Mouse (Mus musculus): ENCODE results near the gene CN725425. TPM values are rescaled to one million over a fixed set of nuclear protein-coding genes. Genes with fewer than 3 reads are reported as not detected.

The CN725425 gene
- not detected in 2 replicates for polyA plus RNA-seq (2015; fragmentation: Nextera tagmentation; extraction: Ambion mirVana)

DNA sequence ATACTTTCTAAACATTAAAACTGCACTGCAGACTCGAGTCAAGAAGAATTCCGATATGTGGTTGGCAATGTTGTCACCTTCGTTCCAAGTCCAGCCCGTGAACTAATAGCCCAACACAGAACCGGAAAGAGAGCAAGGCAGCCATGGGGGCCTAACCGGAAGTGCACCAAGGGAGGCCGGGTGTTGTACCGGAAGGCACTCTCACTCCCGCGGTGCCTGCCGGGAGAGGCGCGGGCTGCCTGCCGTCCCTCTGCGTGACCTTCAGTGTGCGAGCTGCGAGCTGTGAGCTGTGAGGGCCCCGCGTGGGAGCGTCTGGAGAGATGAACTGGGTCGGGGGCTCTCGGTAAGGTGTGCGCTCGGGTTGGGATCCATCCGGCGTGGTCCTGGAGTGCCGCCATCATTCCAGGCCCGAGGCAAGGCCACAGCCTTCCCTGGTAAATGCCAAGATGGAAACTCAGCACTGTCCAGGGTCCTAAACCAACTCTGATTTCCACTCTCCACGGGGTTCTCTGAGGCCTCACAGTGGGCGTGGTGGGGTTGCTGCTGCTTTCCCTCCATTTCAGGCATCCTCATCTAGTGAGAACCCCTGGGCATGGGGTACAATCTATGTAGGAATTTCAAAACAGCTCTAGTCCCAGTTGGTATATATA is at the start of gene CN725425:
Gene CN725425, plus strand, starts transcription at position 239 of the 650 bp plus-strand sequence.
- Histone ChIP-seq H3K27ac (no peak within 1 kb of the TSS), H3K27me3 (no peaks in the 10 kb centered on the region), H3K36me3 (no peaks in the 10 kb centered on the region), H3K4me1 (replicated peaks) (no peaks in the 10 kb centered on the region), H3K9me3 (replicated peaks) (no peaks in the 10 kb centered on the region), H3K9ac (no peak within 1 kb of the TSS), H3K4me2 (no peak within 1 kb of the TSS), H3K4me3 (no peak within 1 kb of the TSS)
- 89% methylated on average over 30 of the region's 30 CpGs for WGBS
- no peak for ATAC-seq (replicated peaks; ENCODE audit: insufficient number of reproducible peaks, insufficient read depth, low FRiP score, low read depth)

DNA sequence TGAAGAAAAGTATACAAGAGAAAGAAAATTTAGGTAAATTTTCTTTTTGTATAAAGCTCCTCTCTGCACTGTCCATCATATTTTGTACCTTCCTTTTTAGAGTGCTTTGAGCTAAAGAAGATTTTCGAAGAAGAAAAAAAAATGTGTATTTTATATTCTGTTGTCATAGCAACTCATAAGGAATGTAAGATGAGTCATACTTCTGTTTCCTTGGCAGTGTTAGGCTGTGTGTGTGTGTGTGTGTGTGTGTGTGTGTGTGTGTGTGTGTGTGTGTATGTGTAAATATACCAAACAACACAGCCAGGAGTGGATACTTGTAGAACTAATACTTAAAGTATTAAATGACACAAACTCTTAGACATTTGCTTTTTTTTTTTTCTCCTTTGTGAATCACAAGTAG is 46.7 kb upstream of the CN725425 start:
- Histone ChIP-seq H3K27ac (no peak overlapping the region), H3K4me1 (replicated peaks) (no peaks in the 10 kb centered on the region), H3K36me3 (no peaks in the 10 kb centered on the region), H3K4me3 (no peak overlapping the region), H3K4me2 (no peak overlapping the region), H3K9me3 (replicated peaks) (no peaks in the 10 kb centered on the region), H3K27me3 (no peaks in the 10 kb centered on the region), H3K9ac (no peak overlapping the region)
- no peak for ATAC-seq (replicated peaks; ENCODE audit: insufficient number of reproducible peaks, insufficient read depth, low FRiP score, low read depth)
- WGBS, result 41% methylated on average over 1 of the region's 1 CpGs

DNA sequence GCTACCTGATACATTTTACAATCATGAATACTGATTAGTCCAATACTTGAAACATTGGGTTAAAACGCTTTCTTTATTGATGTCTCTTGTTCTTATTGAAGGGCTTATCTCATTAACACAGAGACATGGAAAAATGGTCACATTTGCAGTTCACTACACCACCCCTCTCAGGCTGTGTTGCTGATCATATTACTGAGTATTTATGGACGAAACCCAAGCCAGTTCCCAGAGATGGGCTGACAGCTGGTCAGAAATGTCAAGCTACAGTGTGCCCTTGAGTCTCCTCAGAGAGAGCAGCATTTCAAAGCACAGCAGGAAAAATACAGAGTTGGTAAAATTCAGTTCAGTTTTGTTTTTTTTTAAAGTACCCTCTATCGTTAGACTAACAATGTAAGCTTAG is 46.0 kb upstream of the CN725425 start:
- Histone ChIP-seq H3K9ac (no peak overlapping the region), H3K36me3 (no peaks in the 10 kb centered on the region), H3K4me2 (no peak overlapping the region), H3K27ac (no peak overlapping the region), H3K4me3 (no peak overlapping the region), H3K27me3 (no peaks in the 10 kb centered on the region), H3K9me3 (replicated peaks) (no peaks in the 10 kb centered on the region), H3K4me1 (replicated peaks) (no peaks in the 10 kb centered on the region)
- ATAC-seq (replicated peaks; ENCODE audit: insufficient number of reproducible peaks, insufficient read depth, low FRiP score, low read depth), result no peak
- 69% methylated on average over 3 of the region's 3 CpGs for WGBS

GRCm38 (mm10) chr15:91161153-91161552 is 38.1 kb upstream of the CN725425 start:
- H3K4me1 ChIP-seq (replicated peaks), result no peaks in the 10 kb centered on the region
- no peaks in the 10 kb centered on the region for H3K9me3 ChIP-seq (replicated peaks)
- H3K9ac ChIP-seq, result no peak overlapping the region
- ATAC-seq (replicated peaks; ENCODE audit: insufficient number of reproducible peaks, insufficient read depth, low FRiP score, low read depth), result no peak
- no peaks in the 10 kb centered on the region for H3K27me3 ChIP-seq
- H3K4me3 ChIP-seq, result no peak overlapping the region
- 78% methylated on average over 5 of the region's 5 CpGs for WGBS
- H3K4me2 ChIP-seq, result no peak overlapping the region
- H3K27ac ChIP-seq, result no peak overlapping the region
- H3K36me3 ChIP-seq, result no peaks in the 10 kb centered on the region

DNA sequence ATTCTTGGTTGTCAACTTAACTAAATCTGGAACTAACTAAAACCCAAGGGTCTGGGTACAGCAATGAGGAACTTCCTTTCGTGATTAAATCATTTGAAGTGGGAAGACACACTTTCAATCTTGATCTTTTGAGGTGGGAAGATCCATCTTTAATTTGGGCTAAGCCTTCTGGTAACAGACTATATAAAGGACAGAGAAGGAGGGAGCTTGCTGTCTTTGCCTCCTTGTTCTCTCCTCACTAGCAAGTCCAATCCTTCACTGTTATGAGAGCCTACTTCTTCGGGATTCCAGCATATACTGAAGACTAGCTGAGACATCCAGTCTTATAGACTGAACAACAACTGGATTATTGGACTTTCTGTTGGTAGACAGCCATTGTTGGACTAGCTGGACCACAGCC is 35.8 kb upstream of the CN725425 start:
- no peak for ATAC-seq (replicated peaks; ENCODE audit: insufficient number of reproducible peaks, insufficient read depth, low FRiP score, low read depth)
- Histone ChIP-seq H3K4me2 (no peak overlapping the region), H3K9me3 (replicated peaks) (no peaks in the 10 kb centered on the region), H3K27ac (no peak overlapping the region), H3K4me3 (no peak overlapping the region), H3K9ac (no peak overlapping the region), H3K36me3 (no peaks in the 10 kb centered on the region), H3K27me3 (no peaks in the 10 kb centered on the region), H3K4me1 (replicated peaks) (no peaks in the 10 kb centered on the region)
- WGBS, result 79% methylated on average over 2 of the region's 2 CpGs

DNA sequence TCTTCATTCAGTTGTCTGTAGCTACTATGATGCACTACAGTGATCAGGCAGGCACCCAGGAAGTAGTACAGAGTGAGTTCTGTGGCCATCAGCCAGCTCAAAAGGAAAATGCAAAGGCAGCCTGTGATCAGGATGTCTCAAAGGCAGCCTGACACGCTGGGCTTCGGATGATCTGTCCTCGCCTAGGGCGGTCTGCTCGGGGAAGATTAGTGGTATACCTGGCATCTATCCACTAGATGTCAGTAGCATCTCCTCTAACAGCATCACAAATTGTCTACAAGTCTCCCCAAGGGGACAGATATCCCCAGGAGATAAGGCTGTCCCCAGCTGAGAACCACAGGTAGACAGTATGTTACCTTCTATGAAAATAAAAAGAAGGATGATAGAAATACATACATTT is 34.3 kb upstream of the CN725425 start:
- 10% methylated on average over 5 of the region's 5 CpGs for WGBS
- no peaks in the 10 kb centered on the region for H3K9me3 ChIP-seq (replicated peaks)

GRCm38 (mm10) chr15:91167850-91168562 is 31.3 kb upstream of the CN725425 start:
- 78% methylated on average over 13 of the region's 13 CpGs for WGBS
- no peak overlapping the region for H3K27ac ChIP-seq
- no peaks in the 10 kb centered on the region for H3K9me3 ChIP-seq (replicated peaks)
- no peak overlapping the region for H3K4me2 ChIP-seq
- H3K4me3 ChIP-seq, result no peak overlapping the region
- H3K36me3 ChIP-seq, result no peaks in the 10 kb centered on the region
- ATAC-seq (replicated peaks; ENCODE audit: insufficient number of reproducible peaks, insufficient read depth, low FRiP score, low read depth), result no peak
- H3K9ac ChIP-seq, result no peak overlapping the region
- H3K4me1 ChIP-seq (replicated peaks), result no peaks in the 10 kb centered on the region
- no peaks in the 10 kb centered on the region for H3K27me3 ChIP-seq

More for the DNA sequence above, 34.3 kb upstream of the CN725425 start:
- Histone ChIP-seq H3K36me3 (no peaks in the 10 kb centered on the region), H3K4me3 (no peak overlapping the region), H3K9ac (no peak overlapping the region), H3K4me2 (no peak overlapping the region), H3K4me1 (replicated peaks) (no peaks in the 10 kb centered on the region), H3K27me3 (no peaks in the 10 kb centered on the region), H3K27ac (no peak overlapping the region)
- no peak for ATAC-seq (replicated peaks; ENCODE audit: insufficient number of reproducible peaks, insufficient read depth, low FRiP score, low read depth)

DNA sequence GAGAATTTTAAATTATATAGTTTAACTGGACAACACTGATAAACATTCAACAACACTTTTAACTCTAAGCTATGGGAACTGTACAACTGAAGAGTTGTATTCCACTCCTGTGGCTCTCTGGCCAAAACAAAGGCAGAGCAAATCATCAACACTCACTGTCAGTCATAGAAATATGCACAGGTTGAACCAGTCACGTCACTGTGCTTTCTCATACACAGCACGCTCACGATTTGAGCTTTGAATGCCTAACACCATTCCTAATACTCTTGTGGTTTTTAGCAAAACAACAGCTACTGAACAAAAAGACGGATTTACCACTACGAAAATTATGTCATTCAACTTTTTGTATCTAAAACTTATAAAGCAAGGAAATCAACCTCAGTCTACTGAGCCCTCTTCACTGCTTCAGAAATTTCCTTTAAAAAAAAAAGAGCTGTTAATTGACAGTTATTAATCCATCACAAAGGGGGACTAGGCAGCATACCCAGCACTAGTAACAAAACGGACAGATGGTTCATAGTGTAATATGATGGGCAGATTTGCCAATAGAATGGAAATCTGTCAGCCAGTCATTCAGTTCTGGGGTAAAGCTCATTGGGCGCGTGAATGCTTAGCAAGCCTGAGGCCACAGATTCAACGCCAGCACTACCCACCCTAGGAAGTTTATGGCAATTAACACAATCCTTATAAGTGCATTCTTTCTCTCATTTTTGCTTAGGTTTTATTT is 28.5 kb upstream of the CN725425 start:
- Histone ChIP-seq H3K27me3 (no peaks in the 10 kb centered on the region), H3K9me3 (replicated peaks) (no peaks in the 10 kb centered on the region), H3K36me3 (no peaks in the 10 kb centered on the region), H3K4me1 (replicated peaks) (no peaks in the 10 kb centered on the region), H3K4me3 (no peak overlapping the region), H3K4me2 (no peak overlapping the region), H3K27ac (no peak overlapping the region), H3K9ac (no peak overlapping the region)
- ATAC-seq (replicated peaks; ENCODE audit: insufficient number of reproducible peaks, insufficient read depth, low FRiP score, low read depth), result no peak
- 76% methylated on average over 9 of the region's 9 CpGs for WGBS

GRCm38 (mm10) chr15:91171332-91171731 is 28.0 kb upstream of the CN725425 start:
- H3K27me3 ChIP-seq, result no peaks in the 10 kb centered on the region
- H3K9me3 ChIP-seq (replicated peaks), result no peaks in the 10 kb centered on the region
- no peak for ATAC-seq (replicated peaks; ENCODE audit: insufficient number of reproducible peaks, insufficient read depth, low FRiP score, low read depth)
- WGBS, result 80% methylated on average over 4 of the region's 4 CpGs
- H3K9ac ChIP-seq, result no peak overlapping the region
- no peak overlapping the region for H3K4me3 ChIP-seq
- H3K36me3 ChIP-seq, result no peaks in the 10 kb centered on the region
- no peaks in the 10 kb centered on the region for H3K4me1 ChIP-seq (replicated peaks)
- no peak overlapping the region for H3K27ac ChIP-seq
- H3K4me2 ChIP-seq, result no peak overlapping the region

- Histone ChIP-seq H3K9ac (no peak overlapping the region), H3K4me1 (replicated peaks) (no peaks in the 10 kb centered on the region), H3K27ac (no peak overlapping the region), H3K4me3 (no peak overlapping the region), H3K9me3 (replicated peaks) (no peaks in the 10 kb centered on the region), H3K27me3 (no peaks in the 10 kb centered on the region), H3K36me3 (no peaks in the 10 kb centered on the region), H3K4me2 (no peak overlapping the region)
- ATAC-seq (replicated peaks; ENCODE audit: insufficient number of reproducible peaks, insufficient read depth, low FRiP score, low read depth), result no peak
- WGBS, result 82% methylated on average over 4 of the region's 4 CpGs
Measured at GRCm38 (mm10) chr15:91172193-91172592, 27.1 kb upstream of the CN725425 start.

DNA sequence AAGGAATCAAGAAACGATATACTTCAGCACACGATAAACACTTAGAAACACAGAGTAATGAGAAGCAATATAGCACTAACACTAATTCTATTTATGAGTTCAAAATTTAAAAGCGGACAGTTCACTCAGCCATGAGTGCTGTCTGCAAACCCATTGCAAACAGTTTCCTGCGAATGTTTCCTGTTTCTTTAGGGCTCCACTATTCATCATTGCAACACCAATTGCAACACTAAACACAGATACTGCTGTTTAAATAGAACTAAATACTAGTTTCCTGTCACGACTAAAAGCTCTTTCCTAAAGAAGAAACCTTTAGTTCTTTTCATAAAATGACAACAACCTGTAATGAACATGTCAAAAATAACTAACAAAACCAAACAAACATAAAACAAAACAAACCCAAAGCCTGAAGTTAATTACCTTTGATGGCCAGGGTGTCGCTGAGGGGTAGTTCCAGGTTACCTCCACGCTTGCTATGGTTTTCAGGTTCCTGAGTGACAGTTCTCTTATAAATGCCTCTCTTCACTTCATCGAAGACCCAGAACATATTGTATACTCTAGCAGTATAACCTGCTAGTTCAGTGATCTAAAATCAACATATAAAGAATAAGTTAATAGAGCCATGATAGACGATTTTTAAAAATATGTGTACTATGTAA is 20.5 kb upstream of the CN725425 start:
- no peak for ATAC-seq (replicated peaks; ENCODE audit: insufficient number of reproducible peaks, insufficient read depth, low FRiP score, low read depth)
- Histone ChIP-seq H3K36me3 (no peaks in the 10 kb centered on the region), H3K4me2 (no peak overlapping the region), H3K4me1 (replicated peaks) (no peaks in the 10 kb centered on the region), H3K27me3 (no peaks in the 10 kb centered on the region), H3K4me3 (no peak overlapping the region), H3K9ac (no peak overlapping the region), H3K27ac (no peak overlapping the region), H3K9me3 (replicated peaks) (no peaks in the 10 kb centered on the region)
- 70% methylated on average over 9 of the region's 9 CpGs for WGBS

Measured in heart, embryonic 15.5 days (tissue).